Mouse (Mus musculus) small intestine, adult 2 months (tissue): ENCODE measurements around the gene Ncapd3.

Experiments
- CTCF ChIP-seq: fragments of 200-500 bp; IDR thresholded peaks from 2 replicates; pipeline ENCODE4 v1.5.1; 2012; ENCODE audit warnings: low read depth, mild to moderate bottlenecking, control low read depth, inconsistent platforms, low read length, moderate library complexity, mixed read lengths; ENCODE audit not compliant: insufficient replicate concordance, insufficient read length; ENCODE audit errors: extremely low read depth
- POLR2A ChIP-seq: fragments of 200-500 bp; IDR thresholded peaks from 2 replicates; pipeline ENCODE4 v1.6.1; 2012; ENCODE audit warnings: low read depth, mild to moderate bottlenecking, control low read depth, inconsistent platforms, low read length, moderate library complexity

- TF ChIP-seq CTCF (no peak), POLR2A (no peak)
Observed at GRCm38 (mm10) chr9:27108451-27108850, 78.5 kb downstream of the Ncapd3 start.
